Mouse (Mus musculus) layer of hippocampus, postnatal 14 days (tissue): ENCODE results near the gene Abr. TPM values are rescaled to one million over a fixed set of nuclear protein-coding genes. Genes with fewer than 3 reads are reported as not detected.

ENCODE experiments used
- DNase-seq, 2 experiments: peaks; one replicate each; pipeline ENCODE4 v3.0.0; 2021 to 2022; ENCODE audit warnings: low spot score in 2 of 2, mixed read lengths in 1 of 2
- total RNA-seq, 2 experiments: library from RNA; stranded (reverse); gene quantifications; 2 replicates each; pipeline ENCODE4 v1.2.3; 2021

The Abr gene
- total RNA-seq, 2 experiments from 2014 or later = 412 to 440 TPM

DNA sequence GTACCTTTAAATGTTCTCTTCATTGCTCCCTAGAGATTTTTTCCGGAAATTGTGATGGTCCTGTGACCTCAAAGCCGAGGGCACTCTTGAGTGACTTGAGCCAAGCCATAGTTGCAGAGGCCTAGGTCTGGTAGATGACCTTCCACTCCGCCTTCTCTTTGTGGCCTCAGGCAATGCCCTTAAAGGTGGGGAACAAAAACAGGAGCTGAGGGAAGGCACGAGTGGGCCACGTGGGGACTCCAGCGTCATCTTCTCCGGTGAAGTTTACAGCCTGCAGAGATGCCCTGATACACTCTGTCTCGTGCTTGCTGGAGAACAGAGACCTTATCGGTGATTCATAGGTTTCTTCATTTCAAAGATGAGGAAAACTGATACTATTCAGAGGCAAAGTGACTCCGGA is 2.0 kb upstream of the Abr start:
- DNase-seq = no peak

DNA sequence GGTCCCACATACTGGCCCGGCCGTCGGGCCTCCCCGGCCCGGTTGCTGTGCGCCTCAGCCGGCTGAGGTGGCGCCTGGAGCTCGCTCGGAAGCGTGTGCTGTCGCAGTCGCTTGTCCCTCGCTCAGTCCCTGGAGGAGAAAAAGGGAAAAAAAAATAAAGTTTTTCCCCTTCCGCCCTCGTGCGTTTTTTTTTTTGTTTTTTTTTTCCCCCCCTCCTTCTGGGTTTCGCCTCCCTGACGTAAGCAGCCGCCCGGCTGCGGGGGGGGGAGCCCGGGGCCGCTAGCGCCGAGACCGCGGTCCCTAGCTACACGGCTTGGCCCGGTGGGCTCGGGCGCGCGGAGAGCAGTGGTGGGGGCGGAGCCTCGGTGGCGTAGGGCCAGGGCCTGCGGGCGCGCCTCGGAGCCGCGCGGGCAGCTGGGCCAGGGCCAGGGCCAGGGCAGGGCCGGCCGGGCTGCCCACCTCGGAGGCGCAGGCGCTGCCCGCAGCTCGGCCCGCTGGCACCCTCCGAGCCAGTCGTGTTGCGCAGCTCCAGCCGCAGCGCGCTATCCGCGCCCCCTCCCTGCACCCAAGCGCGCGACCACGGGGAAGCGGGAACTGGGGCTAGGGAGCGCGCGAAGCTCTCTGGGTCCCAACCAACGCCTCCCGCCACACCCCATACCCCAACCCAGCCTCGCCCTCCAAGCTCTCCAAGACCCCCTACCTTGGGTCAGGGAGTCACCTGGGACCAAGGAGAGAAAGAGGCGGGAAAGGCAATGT is 1.3 kb upstream of the Abr start:
- peak; percentile 56 for DNase-seq

DNA sequence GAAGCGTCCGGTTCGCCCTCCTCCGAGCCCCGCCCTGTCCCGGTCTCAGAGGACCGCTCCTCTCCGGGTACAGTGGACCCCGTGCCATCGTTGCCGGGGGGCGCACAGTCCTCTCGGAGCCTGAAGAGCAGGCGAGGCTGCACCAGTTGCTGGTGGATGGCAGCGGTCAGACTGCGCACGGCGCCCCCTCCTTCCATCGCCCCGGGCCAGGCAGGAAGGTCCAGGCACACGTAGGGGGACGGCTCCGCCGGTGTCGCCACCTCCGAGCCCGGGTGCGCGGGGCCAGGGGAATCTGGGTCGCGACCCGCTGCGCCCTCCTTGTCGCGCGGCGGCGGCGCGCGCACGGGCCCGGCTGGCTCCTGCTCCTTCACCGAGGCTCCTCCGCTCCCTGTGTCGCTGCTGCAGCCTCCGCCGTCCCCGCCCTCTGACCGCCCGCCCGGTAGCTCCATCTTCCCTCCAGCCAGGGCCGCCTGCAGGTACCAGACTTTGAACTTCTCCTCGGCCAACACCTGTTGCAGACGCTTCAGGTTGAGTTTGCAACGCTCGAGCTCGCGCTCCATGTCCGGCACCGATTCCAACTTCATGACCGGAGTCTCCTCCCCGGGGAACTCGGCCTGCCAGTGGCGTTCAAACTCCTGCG is 572 bp upstream of the Abr start:
- DNase-seq = peak in 1 of 2 experiments; percentile 13

DNA sequence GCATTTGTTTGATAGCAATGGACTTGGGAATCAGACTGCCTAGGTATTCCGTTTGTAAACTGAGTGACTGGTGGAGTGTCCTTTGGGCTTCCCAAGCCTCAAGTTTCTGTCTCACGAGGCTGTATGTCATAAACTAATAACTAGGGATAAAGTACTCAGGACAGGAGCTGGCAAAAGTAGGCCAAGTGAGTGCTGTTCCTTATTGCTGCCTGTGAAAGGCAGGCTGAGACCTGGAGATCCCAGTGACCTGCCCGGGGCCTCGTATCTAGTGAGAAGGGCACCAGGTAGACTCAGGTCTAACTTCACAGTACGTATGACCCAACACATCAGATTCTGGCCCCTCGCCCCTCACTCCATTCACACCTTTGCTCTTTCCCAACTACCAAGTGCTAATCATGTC is 4.0 kb downstream of the Abr start:
- no peak for DNase-seq

DNA sequence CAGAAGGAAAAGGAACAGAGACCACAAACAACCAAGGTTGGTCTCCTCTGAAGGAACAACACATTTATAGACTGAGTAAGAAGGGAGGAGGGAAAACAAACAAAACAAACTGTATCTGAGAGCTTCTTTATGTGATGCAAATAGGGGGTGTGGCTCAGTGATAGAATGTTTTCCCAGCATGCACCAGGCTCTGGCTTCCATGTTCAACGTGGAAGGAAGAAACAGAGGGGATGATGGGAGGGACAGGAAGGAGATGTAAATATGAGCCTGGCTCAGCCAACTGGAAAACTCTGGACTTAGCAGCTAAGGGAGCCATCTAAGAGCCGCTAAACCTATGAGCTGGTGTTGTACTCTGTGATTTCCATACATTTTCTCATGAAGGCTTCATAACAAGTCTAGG is 7.9 kb downstream of the Abr start:
- no peak for DNase-seq

DNA sequence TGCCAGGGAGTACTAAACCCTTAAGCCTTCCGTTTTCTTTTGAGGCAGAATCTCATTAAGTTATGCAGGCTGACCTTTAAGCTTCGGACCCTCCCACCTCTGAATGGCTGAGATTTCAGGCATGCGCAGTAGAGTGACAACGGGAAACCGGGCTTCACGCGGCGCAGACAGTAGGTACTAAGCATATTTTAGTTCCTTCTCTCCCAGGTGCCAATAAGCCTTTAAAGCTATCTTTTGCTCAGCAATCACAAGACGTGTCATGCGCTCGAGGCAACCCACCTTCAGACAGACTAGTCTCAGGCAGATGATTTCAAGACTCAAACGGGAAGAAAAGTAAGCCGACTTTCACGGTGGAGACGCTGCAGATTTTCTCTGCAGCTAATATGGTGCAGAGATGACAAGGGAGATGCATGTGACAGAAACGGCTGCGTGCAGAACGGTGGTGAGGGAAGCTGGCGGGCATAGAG is 9.4 kb downstream of the Abr start:
- peak; percentile 70 to 73 for DNase-seq

DNA sequence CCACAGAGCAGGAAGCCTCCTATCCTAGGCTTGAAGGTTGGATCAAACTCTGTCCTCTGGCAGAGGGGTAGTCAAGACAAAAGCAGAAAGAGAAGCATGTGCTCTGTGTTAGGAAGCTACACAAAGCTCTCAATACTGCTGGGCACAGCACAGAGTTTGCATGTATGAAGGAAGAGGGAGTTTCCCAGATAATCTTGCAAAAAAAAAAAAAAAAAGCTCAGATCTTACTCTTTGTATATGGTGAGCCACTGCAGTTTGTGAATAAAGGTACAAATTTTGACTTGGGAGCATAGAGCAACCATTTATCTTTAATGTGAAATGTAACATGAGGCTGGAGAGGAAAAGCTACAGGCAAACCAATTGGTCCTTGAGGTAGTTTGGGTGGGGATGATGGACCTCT is 11.2 kb downstream of the Abr start:
- no peak for DNase-seq

DNA sequence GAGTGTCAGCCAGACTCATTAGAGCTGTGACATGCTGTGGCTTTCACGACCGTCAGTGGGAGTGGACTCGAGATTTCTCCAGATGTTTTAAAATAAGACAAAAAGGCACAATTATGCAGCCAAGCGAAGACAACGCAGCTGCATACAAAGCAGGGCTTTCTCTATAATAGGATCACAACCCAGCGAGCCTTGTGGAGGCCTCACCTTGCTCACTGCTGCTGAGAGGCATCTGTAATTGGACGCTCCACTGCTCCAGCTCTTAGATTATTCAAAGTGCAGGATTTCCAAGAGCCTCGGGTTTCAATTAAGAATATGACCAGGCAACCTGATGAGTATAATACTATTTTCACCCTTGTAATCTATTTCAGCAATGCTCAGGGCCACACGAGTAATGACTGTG is 15.6 kb downstream of the Abr start:
- no peak for DNase-seq

DNA sequence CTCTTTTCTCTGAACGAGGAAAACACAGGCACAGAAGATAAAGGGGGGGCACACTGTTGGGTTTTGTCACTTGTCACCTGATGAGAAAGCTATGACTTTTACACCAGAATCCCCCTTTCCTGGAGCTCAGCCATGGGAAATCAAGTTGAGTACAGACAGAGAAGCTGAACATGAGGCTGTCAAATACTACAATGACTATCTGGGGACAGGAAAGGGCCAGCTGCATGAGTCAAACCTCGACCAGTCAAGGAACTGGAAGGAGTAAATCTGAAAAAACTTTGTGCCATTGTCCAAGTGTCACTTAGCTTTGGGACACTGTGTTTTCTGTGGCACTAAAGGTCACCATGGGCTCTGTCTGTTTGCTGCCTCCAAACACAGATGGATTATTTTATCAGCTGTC is 22.9 kb downstream of the Abr start:
- no peak for DNase-seq

DNA sequence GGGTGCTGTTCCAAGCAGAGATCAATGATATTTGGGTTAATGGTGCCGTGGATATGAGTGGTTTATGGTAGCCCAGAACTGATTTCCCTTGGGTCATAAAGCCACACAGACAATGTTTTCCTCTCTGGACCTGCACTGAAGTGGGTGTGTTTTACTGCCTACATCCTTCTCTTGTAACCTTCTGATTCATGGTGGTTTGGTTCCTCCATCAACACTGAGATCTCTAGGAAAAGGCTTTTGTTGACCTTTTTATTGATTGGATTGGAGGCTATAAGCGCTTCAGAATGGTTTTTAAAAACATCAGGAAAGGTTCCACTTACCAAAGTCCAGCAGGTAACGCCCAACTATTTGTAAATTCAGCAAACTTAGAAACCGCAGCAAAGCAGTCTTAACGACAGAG is 23.4 kb downstream of the Abr start:
- no peak for DNase-seq

DNA sequence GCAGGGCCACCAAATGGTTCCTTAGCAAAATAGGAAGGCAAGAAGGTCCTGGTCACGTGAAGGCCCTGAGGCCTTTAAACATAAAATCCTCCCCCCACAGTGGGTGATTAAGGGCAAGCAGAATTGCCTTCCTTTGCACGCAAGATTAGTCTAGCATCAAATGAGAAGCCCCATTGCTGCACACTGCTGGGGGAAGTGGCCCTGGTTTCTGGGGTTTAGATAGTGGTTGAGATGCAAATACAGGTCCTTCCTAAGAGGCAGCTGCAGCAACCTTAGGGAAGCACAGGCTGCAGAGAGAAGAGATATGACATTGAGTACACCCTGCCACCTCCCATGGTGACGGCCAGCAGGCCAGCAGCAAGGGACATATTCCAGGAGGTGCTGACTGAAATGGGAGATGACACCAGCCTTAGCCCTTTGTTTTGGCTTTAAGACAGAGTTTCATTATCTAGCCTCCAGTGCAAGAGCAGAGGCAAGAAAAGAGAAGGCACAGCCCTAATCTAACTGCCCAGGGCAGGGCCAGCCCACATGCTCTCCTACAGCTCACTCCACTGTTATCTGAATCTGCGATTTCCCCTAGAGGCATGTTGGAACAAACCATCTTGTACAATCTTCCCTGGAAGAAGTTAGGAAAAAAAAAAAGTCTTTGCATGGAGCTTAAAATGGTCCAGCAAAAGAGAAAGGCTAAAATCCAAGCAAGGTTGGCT is 28.3 kb downstream of the Abr start:
- DNase-seq = no peak

DNA sequence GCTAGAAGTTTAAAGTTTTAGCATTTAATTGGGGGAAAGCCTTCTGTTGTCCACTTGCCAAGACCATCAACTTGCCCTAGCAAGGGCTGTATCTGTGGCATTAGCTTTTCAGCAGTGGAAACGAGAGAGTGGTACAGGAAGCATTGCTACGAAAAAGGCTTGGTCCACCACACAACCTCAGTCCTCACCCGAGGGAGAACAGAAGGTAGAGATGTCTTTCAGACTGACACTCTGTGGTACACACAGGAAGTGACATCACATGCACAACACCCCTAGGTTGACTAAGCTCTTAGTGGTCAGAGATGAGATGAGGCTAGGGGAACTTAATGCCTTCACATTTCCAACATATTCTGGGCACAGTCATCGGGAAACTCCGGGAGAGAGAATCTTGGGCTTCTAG is 32.4 kb downstream of the Abr start:
- no peak for DNase-seq

DNA sequence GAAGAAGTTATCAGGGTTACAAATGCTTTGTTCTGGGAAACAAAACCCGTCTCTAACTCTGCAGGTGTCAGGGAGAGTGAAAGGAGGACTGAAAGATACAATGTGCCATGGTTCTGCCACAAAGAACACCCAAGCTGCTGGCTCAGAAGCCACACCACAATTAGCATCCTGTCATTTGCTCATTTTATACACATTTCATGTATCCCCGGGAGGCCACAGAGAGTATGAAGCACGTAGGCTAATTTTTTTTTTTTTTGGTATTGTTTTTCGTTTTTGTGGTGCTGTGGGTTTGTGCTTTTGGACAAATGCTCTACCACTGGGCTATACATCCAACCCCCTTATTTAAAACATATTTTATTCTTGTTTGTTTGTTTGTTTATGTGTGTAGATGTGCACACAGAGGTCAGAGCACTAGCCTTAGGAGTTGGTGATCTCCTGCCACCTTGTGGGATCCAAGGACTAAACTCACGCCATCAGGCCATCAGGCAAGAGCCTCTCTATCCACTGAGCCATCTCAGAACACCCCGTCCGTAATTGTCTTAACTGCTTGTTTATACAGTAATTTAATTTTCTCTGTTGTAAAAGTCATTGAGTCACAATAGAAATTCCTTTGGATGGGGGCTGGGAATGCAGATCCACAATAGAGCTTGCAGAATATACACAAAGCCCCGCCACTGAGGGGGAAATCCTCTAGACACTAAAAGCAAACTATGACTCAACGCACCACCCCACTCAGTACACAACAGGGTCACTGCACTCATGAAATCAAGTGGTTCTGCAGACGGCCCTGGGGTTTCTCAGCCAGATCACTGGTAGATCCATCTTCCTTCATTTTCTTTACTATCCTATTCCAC is 33.3 kb downstream of the Abr start:
- DNase-seq = no peak

DNA sequence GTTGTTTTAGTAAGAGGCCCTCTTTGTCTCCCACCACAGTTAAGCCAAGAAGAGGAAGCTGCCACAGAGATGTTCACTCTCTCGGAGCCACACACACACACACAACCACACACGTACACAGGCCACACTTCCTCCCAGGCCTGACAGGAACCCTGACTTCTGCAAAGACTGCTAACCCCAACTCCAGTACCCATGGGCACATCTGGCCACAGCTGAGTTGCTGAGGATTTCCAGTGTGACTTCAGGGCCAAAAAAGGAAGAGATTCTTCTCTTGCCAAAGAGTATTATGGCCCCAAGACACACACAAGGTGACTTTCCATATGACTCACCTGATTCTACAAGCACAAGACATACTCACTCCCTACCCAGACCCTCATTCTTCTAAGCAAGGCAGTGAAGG is 34.1 kb downstream of the Abr start:
- DNase-seq = no peak

DNA sequence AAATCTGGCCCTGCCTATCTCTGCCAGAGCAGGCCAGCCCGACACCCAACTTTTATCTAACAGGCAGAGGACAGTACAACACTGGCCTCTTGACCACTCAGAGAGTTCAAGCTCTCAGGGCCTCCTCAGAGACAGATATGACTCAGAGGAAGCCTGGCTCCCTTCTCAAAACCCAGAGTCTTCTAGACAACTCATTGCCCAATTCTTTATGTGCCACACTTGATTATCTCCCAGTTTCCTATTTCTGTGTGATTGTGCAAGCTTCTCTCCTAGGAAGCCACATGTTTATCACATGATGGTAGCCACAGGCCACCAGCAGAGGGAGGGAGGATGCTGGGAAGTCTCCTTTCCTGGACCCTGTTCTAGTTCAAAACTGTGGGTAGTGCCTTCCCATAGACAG is 34.8 kb downstream of the Abr start:
- DNase-seq = no peak

DNA sequence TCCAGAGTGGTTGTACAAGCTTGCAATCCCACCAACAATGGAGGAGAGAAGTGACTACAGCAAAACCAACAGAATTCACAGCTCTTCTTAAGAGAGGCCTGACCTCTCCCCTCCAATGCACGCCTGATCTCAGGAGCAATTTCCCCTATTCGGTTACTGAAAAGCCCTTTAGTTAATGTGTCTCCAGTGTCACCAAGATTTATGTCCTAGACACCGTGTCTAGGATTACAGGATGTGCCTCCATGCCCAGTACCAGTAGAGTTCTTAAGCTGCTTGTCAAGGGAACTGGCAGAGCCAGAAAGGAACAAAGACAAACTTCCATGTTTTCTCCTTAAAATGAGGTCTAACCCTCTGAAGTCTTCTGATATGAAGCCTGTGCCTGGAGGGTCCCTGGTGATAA is 36.0 kb downstream of the Abr start:
- no peak for DNase-seq

DNA sequence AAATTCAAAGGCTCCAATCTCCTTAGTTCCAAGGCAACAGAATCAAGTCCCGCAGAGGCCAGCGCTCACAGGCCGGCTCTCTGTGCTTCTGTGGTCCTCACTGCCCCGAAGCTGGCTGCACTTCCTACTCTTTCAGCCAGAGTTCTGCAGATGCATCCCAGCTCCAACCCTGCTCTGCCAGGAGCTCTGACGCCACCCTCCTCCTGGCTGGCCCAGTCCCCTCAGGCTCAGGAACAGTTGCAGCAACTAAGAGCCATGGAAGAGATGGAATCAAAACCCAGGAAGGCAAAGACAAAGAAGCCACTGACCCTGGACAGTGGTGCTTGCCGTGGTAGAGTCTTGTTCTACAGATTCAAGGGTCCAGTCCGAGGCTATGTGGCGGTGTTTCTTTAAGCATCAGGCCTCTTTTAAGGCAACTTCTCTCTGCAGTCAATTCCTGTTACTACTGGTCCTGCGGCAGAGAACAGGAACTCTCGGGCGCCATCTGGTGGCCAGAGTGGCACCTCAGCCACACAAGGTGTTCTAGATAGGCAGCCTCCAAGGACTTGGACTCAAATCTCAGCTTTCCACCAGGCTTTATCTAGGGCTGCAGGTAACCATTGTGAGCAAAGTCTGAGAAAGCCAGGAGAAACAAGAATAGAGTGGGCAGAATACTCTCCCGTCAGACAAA is 44.4 kb downstream of the Abr start:
- DNase-seq = peak; percentile 89 to 92

DNA sequence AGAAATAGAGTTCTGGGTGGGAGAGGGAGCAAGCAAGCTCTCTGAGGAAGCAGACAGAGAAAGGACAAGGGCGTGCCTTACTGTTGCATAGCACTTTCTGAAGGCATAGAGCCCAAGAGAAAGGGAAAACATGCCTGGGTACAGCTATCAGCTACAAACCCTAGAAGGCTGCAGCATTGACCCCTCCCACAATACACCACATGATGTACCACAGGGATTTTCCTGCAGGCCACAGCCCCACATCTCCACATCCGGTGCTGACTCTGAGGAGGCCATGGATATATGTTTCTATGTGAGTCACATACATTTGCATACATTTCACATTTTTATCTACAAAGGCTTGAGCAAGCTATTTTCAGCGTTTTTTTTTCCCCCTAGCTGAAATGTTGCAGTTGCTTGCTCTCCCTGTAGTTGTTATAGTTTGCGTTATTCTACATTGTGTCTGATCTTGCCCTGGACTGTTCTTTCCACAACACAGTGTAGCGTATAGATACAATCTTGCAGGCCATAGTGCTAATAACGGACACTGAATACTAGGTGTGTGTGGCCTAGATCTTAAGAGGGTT is 49.2 kb downstream of the Abr start:
- DNase-seq = no peak

DNA sequence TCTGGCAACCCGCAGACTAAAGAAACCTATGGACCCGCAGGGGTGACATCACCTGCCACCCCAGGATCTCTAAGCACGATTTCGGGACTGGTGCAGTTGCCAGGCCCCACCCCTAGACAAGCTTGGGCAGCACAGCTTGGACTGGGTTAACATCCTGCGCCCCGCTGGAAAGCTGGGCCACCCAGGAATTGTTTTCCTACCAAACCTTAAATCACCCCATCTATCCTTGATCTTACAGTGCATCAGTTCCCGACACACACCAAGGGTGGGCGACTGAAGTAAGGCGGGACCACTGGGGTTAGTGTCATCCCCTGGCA is 50.5 kb downstream of the Abr start:
- no peak for DNase-seq

DNA sequence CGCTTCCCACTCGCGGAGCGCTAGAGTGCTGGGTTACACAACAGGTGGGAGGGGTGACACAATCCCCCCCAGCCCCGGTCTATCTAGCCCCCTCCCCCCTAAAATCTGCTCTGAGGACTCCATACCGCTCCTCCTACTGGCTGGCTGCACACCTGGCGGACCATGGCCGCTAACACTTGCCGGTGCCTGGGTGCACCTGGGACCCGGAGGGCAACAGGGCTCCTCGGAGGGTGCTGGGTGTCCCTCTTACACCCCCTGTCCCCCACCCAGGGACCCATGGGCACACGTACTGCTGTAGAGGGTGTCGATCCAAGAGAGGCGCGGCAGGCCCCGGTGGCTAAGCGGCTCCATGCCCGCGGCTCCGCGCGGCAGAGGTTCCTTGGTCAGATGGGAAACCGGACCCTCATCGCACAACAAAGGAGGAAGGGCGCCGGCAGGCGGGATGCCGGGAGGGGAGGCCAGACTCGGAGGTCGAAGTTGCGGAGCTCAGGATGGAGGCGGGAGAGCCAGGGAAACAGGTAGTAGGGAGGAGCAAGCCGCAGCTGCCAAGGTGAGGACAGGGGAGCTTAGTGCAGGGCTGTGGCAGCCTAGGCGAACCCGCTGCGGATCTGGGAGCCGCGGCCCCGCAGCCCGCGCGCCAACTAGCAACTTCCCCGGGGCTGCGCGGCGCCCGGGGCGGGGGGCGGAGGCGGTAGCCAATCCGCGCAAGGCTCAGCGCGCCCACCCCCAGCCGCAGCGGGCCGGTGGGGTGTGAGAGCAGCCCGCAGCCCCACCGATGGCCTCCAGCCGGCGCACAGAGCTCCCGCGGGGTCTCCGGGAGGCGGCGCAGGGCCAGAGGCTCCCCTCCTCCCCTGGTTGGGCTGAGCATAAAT is 51.1 kb downstream of the Abr start:
- DNase-seq = peak; percentile 54 to 65
